Mouse (Mus musculus): ENCODE measurements around the gene Tesk1.

DNA sequence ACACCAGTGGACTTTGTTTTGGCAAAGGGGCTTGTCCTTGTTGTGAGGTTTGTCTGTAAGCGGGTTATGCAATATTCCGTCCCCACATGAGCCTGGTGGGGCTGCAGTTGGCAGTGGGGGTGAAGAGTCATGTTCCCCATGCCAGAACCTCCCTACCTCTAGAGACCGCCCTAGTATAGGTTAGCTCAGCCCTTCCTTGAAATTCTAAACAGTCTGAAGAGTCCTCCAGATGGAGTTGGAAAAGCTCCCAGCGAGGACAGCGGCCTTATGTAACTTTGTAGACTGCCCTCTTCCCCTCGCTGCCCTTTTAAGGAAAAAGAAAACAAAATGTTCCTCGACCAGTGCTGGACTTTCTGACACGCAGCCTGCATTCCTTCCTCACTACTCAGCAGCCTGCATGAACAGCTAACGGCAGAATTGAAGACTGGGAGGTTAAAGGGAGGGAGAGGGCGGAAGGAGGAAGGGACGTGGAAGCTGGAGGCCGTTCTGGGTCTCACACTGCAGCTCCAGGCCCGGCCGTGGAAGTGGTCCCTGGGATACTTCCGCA is 47.3 kb upstream of the Tesk1 start:
- TF ChIP-seq POLR2A (IDR thresholded peaks at IDR 0.05; ENCODE audit: borderline replicate concordance, low read depth, low read length) (no peak), CTCF (IDR thresholded peaks at IDR 0.05; ENCODE audit: low read depth, low read length) (no peak)

Data from bone marrow macrophage, adult 2 months (primary cell).